Mouse (Mus musculus) C2C12 (cell line): ENCODE results near the gene Mr1. TPM values are rescaled to one million over a fixed set of nuclear protein-coding genes. Genes with fewer than 3 reads are reported as not detected.
A peak's percentile ranks its signal among the peaks of the same experiment; 100 is the strongest.

Source experiments
- H3K27me3 ChIP-seq: one replicate; pipeline ENCODE4 v1.6.1; 2011; ENCODE audit not compliant: control insufficient read depth, insufficient read depth, insufficient read length
- H3K36me3 ChIP-seq: one replicate; pipeline ENCODE4 v1.6.1; 2011; ENCODE audit not compliant: control insufficient read depth, insufficient read depth
- H3K4me3 ChIP-seq: one replicate; pipeline ENCODE4 v1.5.1; 2011; ENCODE audit warnings: mild to moderate bottlenecking, control low read depth; ENCODE audit not compliant: poor library complexity, insufficient read depth, severe bottlenecking
- H3K79me2 ChIP-seq: one replicate; pipeline ENCODE4 v1.6.1; 2011; ENCODE audit not compliant: control insufficient read depth, insufficient read depth
- H3K79me3 ChIP-seq: one replicate; pipeline ENCODE4 v1.6.1; 2011; ENCODE audit warnings: low read depth, control low read depth
- H3ac ChIP-seq: one replicate; pipeline ENCODE3; 2011; ENCODE audit warnings: low read depth; ENCODE audit not compliant: control insufficient read depth, insufficient read length
- CEBPB ChIP-seq: IDR thresholded peaks from one replicate; pipeline ENCODE4 v1.6.1; 2011; ENCODE audit warnings: low read depth, mild to moderate bottlenecking, control low read depth, moderate library complexity
- CTCF ChIP-seq: IDR thresholded peaks from one replicate; pipeline ENCODE4 v1.5.1; 2011; ENCODE audit not compliant: control insufficient read depth, insufficient read depth, insufficient read length
- FOSL1 ChIP-seq: IDR thresholded peaks from one replicate; pipeline ENCODE4 v1.8.0; 2011; ENCODE audit warnings: mild to moderate bottlenecking, low read length; ENCODE audit not compliant: poor library complexity, insufficient read depth, severe bottlenecking
- MAX ChIP-seq: IDR thresholded peaks from one replicate; pipeline ENCODE4 v1.6.1; 2011; ENCODE audit warnings: mild to moderate bottlenecking, control low read depth
- MYOD1 ChIP-seq: IDR thresholded peaks from one replicate; pipeline ENCODE4 v1.6.1; 2011; ENCODE audit warnings: low read depth; ENCODE audit not compliant: control insufficient read depth, insufficient read length
- MYOG ChIP-seq: IDR thresholded peaks from one replicate; pipeline ENCODE4 v1.6.1; 2011; ENCODE audit not compliant: control insufficient read depth, insufficient read length; ENCODE audit errors: extremely low read depth
- USF1 ChIP-seq: IDR thresholded peaks from one replicate; pipeline ENCODE4 v1.6.1; 2011; ENCODE audit warnings: low read depth, mild to moderate bottlenecking, control low read depth, moderate library complexity
- polyA plus RNA-seq: library from polyadenylated mRNA; unstranded; fragments of >200 nt; fragmentation: generic; extraction: Trizol; gene quantifications from one replicate; pipeline ENCODE4 v1.2.1, GENCODE M21; 2012; ENCODE audit warnings: missing spikeins

The Mr1 gene
- polyA plus RNA-seq, 1 experiment, result 1.1 TPM

DNA sequence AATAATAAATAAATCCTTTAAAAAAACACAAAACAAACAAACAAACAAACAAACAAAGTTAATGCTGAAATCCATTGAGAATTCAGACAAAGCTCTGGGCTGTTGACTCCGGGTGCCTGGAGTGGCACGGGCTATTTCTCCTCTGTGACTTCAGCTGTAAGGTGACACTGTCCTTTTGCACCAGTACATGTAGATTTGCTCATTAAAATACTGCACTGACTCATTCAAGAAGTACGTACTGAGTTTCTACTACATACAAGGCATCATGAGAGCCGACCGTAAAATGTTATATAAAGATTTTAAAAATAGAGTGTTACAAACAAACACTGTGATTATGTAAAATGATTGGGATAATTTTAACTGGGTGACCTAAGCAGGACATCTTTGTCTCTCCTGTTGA is 22.2 kb downstream of the Mr1 start:
- Histone ChIP-seq H3K79me3 (no peaks in the 10 kb centered on the region), H3K4me3 (no peak overlapping the region), H3K79me2 (no peaks in the 10 kb centered on the region), H3ac (no peak overlapping the region), H3K27me3 (no peaks in the 10 kb centered on the region), H3K36me3 (no peaks in the 10 kb centered on the region)
- TF ChIP-seq MAX (no peak), CEBPB (no peak), CTCF (no peak), FOSL1 (no peak), MYOD1 (no peak), MYOG (no peak), USF1 (no peak)

- TF ChIP-seq MAX (no peak), CEBPB (peak; percentile 58)
- Histone ChIP-seq H3K4me3 (no peak overlapping the region), H3K79me2 (no peaks in the 10 kb centered on the region), H3K36me3 (no peaks in the 10 kb centered on the region), H3ac (no peak overlapping the region), H3K79me3 (no peaks in the 10 kb centered on the region), H3K27me3 (no peaks in the 10 kb centered on the region)
These were observed 24.4 kb downstream of the Mr1 start for GRCm38 (mm10) chr1:155121977-155122939.

DNA sequence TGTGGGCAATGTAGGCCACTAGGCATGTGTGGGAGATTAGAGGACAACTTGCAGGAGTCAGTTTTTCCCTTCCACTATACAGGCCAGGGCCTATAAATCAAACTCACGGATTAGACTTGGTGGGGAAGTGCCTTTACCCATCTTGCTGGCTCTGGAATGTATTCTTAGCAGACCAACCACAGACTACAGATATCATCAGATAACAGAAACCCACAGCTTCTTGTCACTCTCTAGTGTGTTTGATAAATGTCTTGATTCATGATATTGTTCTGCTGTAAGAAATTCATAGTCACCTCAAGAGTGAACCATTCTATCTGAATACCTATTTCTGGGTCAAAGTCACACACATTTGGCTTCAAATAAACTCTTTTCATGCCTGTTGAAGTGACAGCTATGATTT is 26.9 kb downstream of the Mr1 start:
- H3K36me3 ChIP-seq, result no peaks in the 10 kb centered on the region
- no peaks in the 10 kb centered on the region for H3K79me3 ChIP-seq
- no peak overlapping the region for H3ac ChIP-seq
- no peaks in the 10 kb centered on the region for H3K27me3 ChIP-seq
- TF ChIP-seq MYOG (no peak), MAX (no peak), MYOD1 (no peak)
- no peak overlapping the region for H3K4me3 ChIP-seq
- H3K79me2 ChIP-seq, result no peaks in the 10 kb centered on the region

DNA sequence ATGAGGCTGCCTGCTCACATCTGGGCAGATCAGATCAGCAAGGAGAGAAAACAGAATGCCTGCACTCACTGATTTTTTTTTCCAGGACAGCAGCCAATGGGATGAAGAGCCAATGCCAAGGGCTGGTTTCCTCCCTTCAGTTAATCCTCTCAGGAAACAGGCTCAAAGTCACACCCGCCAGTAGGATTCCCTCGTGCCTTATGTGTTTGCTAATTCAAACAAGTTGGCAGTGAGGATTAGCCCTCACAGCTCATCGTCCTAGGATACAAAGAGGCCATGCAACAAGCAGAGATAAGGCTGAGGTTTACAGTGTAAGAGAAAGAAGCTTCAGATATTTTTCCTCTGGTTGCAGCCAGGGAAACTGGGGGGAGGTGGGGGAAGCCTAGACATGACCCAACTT is 32.7 kb downstream of the Mr1 start:
- no peak overlapping the region for H3K4me3 ChIP-seq
- H3ac ChIP-seq, result no peak overlapping the region

GRCm38 (mm10) chr1:155112875-155113274 is 33.7 kb downstream of the Mr1 start:
- Histone ChIP-seq H3K27me3 (no peaks in the 10 kb centered on the region), H3K4me3 (no peak overlapping the region), H3K79me2 (no peaks in the 10 kb centered on the region)

More for the DNA sequence above, 32.7 kb downstream of the Mr1 start:
- Histone ChIP-seq H3K36me3 (no peaks in the 10 kb centered on the region), H3K79me2 (no peaks in the 10 kb centered on the region), H3K79me3 (no peaks in the 10 kb centered on the region), H3K27me3 (no peaks in the 10 kb centered on the region)
- no peak for TF ChIP-seq FOSL1
- no peak for TF ChIP-seq MAX
- no peak for TF ChIP-seq USF1
- TF ChIP-seq MYOD1, result no peak
- TF ChIP-seq CEBPB, result no peak
- TF ChIP-seq CTCF, result no peak
- TF ChIP-seq MYOG, result no peak

GRCm38 (mm10) chr1:155112118-155112517 is 34.5 kb downstream of the Mr1 start:
- TF ChIP-seq FOSL1, result no peak
- no peak for TF ChIP-seq MYOD1
- TF ChIP-seq MAX, result no peak
- TF ChIP-seq CTCF, result no peak
- no peak for TF ChIP-seq MYOG
- no peak for TF ChIP-seq USF1
- no peak for TF ChIP-seq CEBPB
- no peaks in the 10 kb centered on the region for H3K27me3 ChIP-seq
- H3K36me3 ChIP-seq, result no peaks in the 10 kb centered on the region
- no peak overlapping the region for H3K4me3 ChIP-seq
- H3ac ChIP-seq, result no peak overlapping the region
- H3K79me3 ChIP-seq, result no peaks in the 10 kb centered on the region
- H3K79me2 ChIP-seq, result no peaks in the 10 kb centered on the region

More at GRCm38 (mm10) chr1:155112875-155113274, 33.7 kb downstream of the Mr1 start:
- no peaks in the 10 kb centered on the region for H3K36me3 ChIP-seq
- H3K79me3 ChIP-seq, result no peaks in the 10 kb centered on the region
- TF ChIP-seq MAX (no peak), USF1 (no peak), CTCF (no peak), FOSL1 (no peak), MYOD1 (no peak), MYOG (no peak), CEBPB (no peak)
- H3ac ChIP-seq, result no peak overlapping the region
